Mouse (Mus musculus) left cerebral cortex, adult 8-10 months (tissue): ENCODE measurements around the gene Actg1. TPM values are rescaled to one million over a fixed set of nuclear protein-coding genes. Genes with fewer than 3 reads are reported as not detected.

Experiments
- DNase-seq, 2 experiments: peaks; one replicate each; pipeline ENCODE4 v3.0.0; 2022; ENCODE audit warnings: low spot score in 2 of 2
- total RNA-seq, 4 experiments: library from RNA; stranded (reverse); gene quantifications; 2 replicates each; pipeline ENCODE4 v1.2.4; 2022

Gene Actg1
- total RNA-seq, 4 experiments from 2014 or later: 1,267 to 1,347 (median 1,329) TPM

DNA sequence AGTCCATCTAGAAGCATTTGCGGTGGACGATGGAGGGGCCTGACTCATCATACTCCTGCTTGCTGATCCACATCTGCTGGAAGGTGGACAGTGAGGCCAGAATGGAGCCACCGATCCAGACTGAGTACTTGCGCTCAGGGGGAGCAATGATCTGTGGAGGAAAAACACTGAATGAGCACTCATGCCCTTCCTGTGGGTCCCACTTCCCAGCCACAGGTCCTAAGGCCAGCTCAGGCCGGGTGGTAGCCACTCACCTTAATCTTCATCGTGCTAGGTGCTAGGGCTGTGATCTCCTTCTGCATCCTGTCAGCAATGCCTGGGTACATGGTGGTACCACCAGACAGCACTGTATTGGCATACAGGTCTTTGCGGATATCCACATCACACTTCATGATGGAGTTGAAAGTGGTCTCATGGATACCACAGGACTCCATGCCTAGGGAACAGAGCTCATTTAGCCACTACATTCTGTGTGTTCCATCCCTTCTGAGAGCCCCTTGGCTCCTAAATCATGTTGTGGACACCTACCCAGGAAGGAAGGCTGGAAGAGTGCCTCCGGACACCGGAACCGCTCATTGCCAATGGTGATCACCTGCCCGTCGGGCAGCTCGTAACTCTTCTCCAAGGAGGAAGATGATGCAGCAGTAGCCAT, 1.8 kb downstream of the Actg1 start:
- peak in 1 of 2 experiments; percentile 6 for DNase-seq

DNA sequence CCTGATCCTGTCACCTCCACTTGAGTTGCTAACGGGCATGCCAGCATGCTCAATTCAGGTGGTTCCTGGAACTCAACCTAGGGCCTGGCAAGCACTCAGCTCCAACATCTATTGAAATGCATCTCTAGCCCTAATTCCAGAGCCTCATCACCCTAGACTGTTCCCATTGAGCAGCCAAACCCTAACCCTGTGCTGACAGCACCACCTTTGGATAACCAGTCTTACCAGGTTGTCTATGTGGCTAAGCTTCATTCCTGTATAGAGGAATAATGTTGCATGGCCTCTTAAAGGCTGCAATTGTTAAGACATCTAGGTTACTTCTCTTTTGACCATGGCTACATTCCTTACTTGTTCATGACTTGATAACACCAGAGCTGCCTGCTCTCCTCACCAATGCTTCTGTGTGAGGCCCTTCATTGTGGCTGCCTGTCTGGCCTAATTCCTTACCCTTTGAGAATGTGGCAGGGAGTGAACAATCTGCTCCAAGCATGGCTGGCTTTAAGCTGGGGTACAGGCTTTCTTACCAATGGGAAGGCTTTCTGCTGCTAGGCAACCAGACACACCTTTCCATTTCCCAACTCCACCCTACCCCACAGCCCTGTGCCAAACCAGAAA, 3.2 kb downstream of the Actg1 start:
- peak in 1 of 2 experiments; percentile 10 for DNase-seq

DNA sequence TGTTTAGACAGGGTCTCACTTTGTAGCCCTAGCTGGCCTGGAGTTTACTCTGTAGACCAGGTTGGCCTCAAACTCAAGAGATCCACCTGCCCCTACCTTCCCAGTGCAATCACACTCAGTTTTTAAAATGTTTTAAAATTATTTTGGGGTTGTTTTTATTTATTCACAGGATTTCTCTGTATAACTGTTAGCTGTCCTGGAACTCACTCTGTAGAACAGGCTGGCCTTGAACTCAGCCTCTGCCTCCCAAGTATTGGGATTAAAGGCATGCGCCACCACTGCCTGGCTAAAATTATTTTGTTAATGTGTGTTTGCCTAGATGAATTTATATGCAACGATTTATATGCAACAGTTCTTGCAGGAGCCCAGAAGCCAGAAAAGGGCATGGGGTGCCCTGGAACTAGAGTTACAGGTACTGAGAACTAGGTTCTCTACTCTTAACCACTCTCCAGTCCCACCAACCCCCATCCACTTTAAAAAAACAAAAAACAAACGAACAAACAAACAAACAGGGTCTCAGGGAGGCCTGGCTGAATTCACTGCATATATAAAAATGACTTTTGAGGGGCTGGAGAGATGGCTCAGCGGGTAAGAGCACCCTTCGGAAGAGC, 3.9 kb downstream of the Actg1 start:
- DNase-seq: peak in 1 of 2 experiments; percentile 4

DNA sequence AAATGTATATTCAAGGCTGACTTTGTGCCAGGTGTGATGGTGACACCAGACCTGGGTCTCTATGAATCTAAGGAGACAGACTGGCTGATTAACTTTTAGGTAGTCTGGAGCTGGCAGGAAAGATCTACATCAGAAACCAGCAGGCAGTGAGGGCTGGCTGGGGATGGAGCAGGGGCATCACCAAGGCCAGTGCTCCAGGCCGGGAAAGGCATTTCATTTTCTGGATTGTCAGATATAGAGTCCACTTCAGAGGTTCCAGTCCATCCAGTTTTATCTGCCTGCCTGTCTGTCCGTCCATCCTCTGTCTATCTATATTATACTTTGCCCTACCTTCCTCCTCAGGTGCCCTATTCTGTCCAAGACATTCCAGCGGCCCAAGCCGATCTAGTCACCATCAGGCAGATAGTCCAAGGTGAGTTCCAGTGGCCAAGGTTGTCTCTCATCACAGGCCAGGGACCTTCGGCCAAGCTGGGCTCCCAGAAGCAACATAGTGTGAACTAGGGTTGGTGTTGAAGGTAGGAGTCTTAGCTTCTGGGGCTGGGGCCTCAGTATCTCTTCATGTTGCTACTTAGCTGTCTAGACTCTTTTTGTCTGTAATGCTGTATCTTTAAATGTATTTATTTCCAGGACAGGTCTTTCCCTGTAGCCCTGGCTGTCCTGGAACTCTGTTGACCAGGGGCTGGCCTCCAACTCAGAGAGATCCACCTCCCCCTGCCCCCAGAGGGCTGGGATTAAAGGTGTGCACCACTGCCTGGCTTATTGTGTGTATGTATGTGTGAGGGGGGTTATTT, 4.6 kb downstream of the Actg1 start:
- peak in 1 of 2 experiments; percentile 3 for DNase-seq

DNA sequence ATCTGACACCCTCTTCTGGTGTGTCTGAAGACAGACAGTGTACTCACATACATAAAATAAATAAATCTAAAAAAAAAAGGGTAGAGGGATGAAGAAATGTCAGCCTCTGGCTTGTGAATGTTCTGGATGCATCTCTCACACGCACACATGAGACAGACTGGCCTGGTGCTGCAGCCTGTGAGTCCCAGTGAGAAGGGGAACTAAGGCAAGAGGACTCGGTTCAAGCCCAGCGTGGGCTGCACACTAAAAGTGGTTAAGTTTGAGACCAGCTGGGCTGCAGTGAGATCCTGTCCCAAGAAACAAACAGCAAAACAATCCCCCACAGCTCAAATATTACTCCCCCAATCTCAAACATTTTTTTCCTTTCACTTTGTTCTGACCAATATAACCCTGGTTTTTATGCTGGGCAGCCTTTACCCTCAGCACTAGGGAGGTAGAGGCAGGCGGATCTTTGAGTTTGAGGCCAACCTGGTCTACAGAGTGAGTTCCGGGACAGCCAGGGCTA, 5.6 kb downstream of the Actg1 start:
- peak in 1 of 2 experiments; percentile 4 for DNase-seq

DNA sequence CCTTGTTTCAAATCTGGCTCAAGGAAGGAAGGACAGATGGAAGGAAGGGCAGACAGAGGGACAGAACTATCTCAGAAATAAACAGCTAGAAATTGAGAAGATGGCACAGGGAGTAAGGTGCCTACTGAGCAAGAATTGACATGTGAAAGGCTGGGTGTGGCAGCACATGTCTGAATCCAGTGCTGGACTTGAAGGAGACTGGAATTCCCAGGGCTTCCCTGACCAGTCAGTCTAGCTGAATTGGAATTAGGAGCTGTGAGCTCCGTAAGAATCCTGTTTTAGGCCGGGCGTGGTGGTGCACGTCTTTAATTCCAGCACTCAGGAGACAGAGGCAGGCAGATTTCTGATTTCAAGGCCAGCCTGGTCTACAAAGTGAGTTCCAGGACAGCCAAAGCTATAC, 6.7 kb downstream of the Actg1 start:
- peak in 1 of 2 experiments; percentile 0 for DNase-seq

DNA sequence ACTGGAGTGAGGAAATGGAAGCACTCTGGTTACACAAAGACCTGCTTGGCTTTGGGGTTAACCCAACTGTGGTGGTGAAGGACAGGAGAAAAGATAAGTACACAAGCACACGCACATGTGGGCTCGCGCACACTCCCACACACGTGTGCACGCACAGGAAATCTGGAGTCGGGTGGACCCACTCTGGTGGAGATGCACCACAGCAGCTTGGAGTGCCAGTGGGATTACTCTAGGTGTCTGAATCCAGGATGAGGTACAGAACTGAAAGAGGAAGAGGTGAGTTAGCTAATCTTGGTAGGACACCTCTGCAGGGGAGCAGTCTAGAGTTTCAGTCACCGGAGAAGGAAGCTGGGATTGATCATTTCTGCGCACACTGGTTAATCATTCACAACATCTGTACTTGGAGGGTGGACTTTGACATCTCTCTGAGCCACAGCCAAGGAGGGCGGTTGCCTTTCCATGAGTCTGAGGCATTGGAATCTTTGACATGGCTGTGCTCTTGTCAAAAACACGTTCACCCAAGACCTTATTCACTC, 8.3 kb downstream of the Actg1 start:
- DNase-seq: peak in 1 of 2 experiments; percentile 2

DNA sequence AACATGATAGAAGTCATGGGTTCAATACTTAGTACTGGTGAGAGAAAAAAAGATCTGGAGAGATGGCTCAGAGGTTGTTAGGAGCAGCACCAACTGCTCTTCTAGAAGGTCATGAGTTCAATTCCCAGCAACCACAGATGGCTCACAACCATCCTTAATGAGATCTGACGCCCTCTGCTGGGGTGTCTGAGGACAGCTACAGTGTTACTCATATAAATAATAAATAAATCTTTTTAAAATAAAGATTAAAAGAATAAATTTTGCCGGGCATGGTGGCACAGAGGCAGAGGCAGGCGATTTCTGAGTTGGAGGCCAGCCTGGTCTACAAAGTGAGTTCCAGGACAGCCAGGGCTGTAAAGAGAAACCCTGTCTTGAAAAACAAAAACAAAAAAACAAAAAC, 9.6 kb downstream of the Actg1 start:
- DNase-seq: no peak

DNA sequence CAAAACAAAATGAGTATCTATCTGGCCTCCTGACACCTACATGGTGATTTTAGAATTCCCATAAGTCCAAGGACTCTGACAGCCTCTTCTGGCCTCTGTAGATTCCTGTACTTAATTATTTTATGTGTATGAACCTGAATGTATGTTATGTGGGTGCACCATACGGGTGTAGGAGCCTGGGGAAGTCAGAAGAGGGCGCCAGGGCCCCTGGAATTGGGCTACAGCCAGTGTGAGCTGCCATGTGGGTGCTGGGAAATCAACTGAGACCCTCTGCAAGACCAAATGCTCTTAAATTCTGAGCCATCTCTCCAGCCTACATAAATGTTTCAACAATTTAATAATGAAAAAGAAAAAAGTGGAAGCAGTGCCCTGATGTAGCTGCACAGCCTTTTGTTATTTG, 10.9 kb downstream of the Actg1 start:
- DNase-seq: no peak

DNA sequence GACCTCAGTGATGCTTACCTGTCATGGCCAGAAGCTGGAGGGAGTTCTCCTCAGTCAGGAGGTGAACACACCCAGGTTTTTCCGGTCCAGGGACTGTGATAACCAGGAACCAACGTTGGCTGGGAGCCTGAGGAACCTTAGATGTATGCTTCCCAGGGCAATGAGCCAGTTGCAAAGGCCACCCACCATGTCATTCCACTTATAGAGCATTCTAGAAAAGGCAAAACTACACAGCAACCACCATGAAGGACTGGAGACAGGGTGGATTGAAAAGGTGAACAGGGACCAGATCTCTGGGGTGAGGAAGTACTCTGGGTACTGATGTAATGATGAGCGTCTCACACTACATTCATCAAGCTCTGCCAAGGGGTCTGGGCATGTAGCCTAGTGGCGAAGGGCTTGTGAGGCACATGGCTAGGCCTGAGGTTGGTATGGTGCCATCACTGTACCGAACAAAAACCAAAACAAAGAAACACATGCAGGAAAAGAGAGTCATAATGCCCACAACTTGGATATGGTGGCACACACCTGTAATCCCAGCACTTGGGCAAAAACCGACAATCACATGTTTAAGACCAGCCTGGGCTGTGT, 12.8 kb downstream of the Actg1 start:
- no peak for DNase-seq

DNA sequence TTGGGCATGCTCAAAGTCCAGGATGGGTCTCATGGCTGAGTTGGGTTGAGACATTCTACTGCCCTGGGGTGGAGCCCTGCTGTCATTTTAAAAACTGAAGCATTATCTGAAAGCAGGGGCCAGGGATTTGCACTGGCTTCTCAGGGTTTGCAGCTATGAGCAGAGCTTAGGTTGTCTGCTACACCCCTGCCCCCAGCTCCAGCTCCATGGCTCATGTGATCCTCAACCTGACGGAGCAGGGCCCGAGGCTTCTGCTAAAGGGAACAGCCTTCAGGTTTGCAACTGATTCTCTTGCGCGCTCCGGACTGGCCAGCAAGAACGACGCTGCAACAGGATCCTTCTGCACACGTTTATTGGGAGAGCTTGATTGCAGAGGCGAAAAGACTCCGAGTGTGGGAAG, 28.2 kb downstream of the Actg1 start:
- peak in 1 of 2 experiments; percentile 4 for DNase-seq

DNA sequence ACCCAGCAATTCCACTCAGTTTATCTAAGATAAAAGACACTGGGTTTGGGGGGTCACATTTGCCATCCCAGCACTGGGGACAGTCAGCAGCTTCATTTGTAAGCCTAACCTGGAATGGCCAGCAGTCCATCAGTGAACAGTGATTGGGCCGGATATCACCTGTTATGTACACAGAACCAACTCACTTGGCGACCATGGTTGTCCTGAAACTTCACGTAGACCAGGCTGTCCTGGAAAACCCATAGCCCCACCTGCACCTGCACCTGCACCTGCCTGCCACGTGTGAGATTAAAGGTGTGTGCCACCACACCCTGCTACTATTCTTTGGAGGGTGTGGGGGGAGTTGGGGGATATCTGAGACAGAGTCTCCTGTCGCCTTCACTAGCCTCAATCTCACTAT, 29.0 kb downstream of the Actg1 start:
- peak in 1 of 2 experiments; percentile 7 for DNase-seq

DNA sequence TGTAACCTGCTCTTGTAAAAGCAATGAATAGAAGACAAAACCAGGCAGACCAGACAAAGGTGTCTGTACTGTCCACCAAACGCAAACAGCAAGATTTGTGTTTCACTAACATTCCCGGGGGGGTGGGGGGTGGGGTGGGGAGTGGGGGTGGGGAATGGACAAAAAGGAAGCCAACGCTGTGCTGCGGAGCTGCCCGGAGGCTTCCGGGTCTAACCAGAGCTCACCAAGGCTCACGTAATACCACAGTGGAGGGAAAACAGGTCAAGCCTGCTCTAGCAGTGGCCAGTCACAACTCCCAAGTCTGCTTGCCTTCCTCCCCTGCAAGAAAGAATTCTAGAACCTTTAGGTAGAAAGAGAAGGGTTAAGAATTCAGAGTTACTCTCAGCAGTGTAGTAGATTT, 30.9 kb downstream of the Actg1 start:
- peak in 1 of 2 experiments; percentile 3 for DNase-seq

DNA sequence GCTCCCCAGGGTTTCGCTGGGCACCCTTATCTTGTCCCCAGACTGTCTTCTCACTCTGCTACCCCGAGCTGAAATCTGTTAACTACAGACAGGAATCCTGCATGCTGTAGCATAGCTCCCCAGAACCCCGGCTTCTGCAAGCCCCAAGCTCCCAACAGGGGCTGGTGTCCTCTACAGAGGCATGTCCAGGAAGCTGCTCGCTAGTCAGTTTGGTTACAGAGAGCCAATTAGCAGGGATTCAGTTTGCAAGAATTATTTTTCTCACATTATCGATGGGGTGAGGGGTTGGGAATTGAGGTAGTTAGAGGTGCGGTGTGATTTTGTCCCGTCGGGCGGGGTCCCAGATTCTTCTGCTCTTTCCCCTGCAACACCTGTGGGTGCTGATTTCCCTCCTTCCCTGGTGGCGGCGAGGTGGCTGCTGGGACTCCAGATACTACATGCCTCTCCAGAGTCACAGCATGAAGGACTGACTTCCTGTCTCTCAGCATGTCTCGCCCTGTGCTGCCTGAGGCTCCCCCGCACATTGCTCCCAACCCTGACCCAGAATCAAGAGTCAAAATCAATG, 31.6 kb downstream of the Actg1 start:
- peak in 1 of 2 experiments; percentile 6 for DNase-seq

DNA sequence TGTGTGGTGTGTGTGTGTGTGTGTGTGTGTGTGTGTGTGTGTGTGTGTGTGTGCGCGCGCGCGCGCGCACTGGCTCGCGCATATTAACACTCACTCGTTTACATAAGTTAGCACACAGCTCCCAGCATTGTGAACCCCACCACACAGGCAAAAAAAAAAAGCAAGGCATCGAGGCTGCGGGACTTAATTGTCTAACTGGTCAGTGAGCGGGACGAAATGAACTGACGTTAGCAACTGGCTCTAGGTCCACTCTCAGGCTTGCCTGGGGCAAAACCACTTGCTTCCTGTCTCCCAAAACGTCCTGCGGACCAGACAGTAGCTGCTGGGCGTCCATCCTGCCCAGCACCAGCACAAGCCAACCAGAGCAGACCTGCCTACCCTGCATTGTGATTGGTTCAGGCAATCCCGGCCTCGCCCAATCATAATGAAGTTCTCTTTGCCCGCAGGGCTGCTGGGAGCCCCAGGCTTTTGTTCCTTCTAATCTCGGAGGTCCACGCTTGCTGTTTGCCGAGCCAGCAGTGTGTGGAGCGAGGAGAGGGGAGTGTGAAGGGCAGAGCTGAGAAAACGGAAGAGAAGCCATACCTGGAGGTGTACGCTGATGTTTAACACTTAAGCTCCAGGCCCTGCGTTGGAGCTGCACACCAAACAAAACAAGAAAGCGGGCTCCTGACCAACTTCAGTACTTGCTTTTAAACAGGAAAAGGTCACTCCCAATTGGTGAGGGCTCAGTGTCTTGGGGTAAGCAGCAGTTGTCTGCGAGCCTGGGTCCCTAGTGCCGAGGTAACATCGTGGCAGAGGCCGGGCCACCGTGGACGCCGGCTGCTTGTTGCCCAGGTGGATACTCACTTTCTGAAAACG, 32.3 kb downstream of the Actg1 start:
- peak; percentile 88 to 95 for DNase-seq

DNA sequence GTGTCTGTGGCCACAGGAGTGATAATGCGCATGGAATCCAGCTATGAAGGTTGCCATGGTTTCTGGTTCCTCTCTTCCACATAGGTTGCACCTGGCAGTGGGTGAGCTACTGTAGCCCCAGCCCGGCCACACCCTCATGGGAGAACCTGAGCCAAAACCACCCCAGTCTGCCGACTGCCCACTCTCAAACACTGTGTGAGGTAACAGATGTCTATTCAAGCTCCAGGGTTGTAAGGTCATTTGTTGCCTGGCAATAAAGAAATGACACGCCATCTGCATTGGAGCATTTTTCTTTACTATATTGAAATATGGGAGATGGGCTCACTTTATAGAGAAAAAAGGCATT, 33.0 kb downstream of the Actg1 start:
- DNase-seq: peak in 1 of 2 experiments; percentile 81

DNA sequence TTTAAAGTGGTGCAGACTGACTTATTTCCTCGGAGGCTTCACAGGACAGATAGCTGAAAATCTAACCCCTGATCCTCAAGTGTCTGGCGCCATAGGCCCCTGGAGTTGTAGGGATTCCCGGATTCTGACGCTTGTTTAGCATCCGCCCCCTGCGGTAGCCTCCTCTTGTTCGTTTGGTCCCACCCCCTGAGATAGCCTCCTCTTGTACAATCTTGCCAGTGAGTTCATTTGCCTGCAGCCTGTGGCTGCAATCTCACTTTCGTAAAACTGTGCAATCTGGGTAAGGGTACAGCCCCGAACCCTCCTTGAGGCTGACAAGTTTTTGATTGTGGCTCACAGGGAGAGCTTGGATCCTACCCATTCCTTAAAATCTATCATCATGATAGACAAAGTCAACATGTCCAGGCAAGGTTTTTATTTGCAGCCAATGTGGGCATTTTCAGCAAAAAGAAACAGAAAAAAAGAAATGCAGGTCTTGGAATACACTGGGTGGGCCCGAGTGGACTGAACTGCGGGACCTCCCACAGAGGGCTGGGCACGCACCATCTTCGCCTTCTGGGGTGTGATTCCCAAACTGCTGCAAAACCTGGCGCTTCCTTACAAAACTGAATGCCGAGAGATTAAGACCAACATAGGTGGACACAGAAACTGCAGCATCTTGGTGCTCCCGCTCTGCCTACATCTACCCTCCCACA, 33.5 kb downstream of the Actg1 start:
- DNase-seq: peak in 1 of 2 experiments; percentile 12

DNA sequence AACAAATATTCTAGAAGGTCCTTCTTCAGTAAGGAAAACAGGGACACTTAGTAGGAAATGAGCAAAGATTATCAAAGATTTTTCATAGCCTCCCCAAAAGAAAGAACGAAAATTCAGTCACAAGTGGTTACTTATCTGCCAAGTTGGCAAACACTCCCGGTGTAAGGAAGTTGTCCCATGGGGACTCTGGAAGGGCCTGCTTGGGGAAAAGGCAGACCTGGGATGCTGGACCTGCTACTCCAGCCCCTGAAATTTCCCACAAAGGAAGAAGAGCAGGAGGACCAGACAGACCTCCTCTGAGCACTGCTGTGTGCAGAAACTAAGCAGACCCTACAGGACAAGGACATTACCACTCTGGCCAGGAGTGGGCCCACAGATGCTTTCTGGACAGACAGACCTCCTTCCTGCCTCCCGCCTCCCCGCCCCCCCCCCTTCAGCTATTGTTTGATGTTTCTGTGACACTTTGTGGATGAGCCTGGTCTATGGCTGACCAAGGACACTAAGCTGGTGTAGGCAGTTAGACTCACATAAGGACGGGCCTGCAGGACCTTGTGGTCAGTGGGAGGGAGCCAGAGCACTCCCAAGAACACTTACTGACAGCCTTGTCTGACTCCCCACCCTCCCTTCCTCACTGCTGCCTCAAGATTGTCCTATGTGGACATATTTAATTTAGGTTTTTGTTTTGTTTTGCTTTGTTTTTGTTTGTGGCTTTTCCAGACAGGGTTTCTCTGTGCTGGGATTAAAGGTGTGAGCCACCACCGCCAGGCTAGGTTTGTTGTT, 34.2 kb downstream of the Actg1 start:
- DNase-seq: peak in 1 of 2 experiments; percentile 5
